Mouse (Mus musculus) heart, postnatal 10 days (tissue): ENCODE data around the gene Dpp6. TPM values are rescaled to one million over a fixed set of nuclear protein-coding genes. Genes with fewer than 3 reads are reported as not detected.
A peak's percentile ranks its signal among the peaks of the same experiment; 100 is the strongest.

Experiments used
- DNase-seq, 2 experiments: peaks; one replicate each; pipeline ENCODE4 v3.0.0; 2021
- intact Hi-C: fragments of 180-260 bp; cut with DNase I; formaldehyde crosslinking; loops from one replicate; pipeline ENCODE4 v1.15.1; 2025
- total RNA-seq, 2 experiments: library from RNA; stranded (reverse); gene quantifications; 2 replicates each; pipeline ENCODE4 v1.2.3; 2021

The Dpp6 gene
- total RNA-seq, 2 experiments from 2014 or later: 0.10 TPM; not detected in 1

DNA sequence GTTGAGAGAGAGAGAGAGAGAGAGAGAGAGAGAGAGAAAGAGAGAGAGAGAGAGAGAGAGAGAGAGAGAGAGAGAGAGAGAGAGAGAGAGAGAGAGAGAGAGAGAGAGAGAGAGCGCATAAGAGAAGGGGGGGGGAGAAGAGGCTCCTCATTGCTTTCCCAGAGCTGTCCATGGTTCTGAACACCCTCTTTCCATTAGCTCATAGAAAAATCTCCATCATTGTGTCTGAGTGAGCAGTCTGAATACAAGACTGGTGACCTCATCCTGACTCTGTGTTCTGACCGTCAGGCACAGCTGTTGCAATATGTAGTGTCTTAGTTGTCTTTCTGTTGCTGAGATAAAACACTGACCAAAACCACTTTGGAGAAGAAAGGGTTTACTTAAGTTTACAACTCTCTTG lies 235.4 kb downstream of the Dpp6 start:
- intact Hi-C loops: no loop called here
- DNase-seq: peak; percentile 11 to 39

DNA sequence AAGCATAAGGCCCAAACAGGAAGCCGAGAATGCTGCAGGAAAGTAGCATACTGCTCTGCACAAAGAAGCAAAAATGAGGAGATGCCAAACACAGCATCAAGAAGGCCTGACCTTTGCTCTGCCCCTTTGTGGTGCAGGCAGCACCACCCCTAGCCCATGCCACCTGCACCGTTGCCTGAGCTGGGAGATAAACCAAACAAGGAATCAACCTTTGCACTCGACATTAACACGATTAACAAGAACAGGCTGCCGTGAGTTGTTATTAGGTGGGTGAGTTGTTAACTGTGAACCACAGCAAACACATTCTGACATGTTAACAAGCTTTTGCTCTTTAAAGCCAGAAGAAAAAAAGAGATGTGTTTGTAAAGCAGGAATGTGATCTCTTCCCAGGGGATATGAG lies 239.4 kb downstream of the Dpp6 start:
- no peak for DNase-seq
- intact Hi-C loops: no loop called here

DNA sequence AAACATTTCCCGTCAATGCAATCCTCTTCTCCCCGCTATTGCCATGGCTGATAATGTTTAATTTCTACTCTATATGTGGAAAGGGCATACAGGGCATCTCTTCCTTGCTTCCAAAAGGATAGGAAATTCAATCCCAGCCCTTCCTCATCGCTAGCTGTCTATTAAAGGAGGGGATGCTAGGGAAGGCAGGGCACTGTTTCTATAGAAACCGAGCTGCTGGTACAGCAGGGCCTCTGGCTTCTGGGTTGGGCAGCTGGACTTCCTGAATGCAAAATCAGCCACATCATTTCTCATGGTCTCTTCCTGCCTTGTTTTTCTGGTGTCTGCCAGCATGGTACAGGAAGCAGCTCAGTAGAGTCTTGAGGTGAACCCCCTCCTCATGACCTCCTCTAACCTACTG lies 243.1 kb downstream of the Dpp6 start:
- intact Hi-C loops: no loop called here
- DNase-seq: no peak

DNA sequence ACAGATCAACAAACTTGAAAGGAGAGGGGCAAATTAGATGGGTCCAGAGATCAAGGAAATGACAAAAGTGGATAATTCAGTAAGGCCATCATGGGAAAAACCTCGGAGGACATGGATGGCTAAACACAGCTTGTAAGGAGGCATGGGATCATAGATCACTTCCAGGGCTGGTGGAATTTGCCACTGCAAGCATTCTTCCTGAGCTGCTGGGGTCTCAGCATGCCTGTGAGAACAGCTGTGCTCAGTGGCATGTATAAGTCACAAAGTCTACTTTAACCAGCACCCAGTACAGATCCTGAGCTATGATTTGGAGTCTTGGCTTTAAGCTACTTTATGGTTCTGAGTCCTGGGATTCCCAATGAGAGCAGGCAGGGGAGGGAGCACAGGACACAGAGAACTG lies 246.9 kb downstream of the Dpp6 start:
- intact Hi-C loops: no loop called here
- no peak for DNase-seq

DNA sequence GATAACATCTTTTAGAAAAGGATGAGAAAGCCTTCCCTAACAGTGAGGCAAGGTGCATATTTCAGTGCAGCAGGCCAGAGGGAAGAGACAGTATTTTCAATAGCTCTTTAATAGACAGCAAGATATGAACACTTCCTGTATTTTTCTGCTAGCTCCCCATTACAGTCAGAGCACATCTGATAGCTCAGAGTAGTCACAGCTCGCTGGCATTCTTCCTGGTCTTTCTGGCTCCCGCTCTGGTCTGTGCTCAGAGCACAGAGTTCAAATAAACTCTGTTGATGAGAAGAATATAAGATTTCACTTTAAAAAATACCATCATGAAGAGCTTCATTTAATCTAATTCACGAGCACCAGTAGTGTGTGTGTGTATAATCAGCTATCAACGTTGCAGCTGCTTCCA lies 249.8 kb downstream of the Dpp6 start:
- intact Hi-C loops: no loop called here
- DNase-seq: no peak

DNA sequence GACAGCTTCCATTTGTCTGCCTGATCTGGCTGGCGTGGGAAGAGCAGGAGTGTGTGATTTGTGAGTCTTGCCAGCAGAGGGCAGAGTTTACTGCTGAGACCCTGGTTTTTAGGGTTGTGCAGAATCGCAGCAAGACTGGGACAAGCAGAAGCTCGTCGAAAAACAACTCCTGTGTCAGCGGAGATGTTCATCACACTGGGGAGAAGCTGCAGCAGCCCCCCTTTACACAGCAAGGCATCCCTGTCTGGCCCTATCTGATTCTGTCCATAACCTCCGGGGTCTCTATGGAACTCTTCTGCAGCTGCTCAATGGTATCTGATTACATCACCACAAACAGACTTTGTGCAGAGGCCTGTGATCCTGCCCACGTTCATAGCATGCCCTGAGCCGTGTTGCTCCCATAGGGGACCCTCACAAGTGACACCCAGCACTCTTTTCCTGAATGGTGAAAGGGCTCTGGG lies 258.2 kb downstream of the Dpp6 start:
- intact Hi-C loops: loop anchor here (1.0 kb wide), 1 partner anchor 470 kb away; no protein-coding TSS in a partner anchor
- peak; percentile 29 to 48 for DNase-seq

DNA sequence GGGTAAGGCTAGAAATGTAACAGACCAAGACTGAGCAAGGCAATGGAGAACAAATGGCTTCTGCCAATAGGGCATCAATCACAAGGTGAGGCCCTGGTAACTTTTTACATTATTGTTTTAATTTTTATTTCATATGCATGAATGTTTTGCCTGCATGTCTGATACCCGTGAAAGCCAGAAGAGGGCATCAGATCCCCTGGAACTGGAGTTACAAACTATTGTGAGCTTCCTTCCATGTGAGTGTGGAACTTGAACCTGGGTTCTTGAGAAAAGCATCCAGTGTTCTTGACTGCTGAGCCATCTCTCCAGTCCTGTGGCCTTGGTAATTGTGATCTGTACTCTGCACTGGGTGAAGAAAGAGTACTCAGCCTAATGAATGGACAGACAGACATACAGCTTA lies 259.0 kb downstream of the Dpp6 start:
- intact Hi-C loops: loop anchor here (2.0 kb wide), 1 partner anchor 341 kb away; no protein-coding TSS in a partner anchor
- no peak for DNase-seq

DNA sequence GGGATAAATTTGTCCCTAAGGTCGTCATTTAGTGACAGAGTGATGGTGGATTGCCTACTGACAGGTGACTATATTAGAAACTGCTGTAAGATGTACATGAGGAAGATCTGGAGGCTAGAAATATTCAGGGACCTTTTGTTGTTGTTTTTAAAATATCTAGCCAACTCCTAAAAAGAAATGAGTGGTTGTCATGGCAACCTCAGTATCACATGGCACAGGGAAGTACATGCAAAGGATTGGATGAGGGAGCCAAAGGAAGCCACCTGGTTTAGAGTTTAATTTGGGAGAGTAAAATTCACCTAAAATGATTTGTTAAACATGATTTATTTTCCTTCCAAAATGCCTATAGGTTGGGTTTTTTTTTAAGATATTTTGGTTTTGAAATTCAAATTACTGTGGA lies 260.8 kb downstream of the Dpp6 start:
- no peak for DNase-seq
- intact Hi-C loops: loop anchor here (2.0 kb wide), 1 partner anchor 339 kb away; no protein-coding TSS in a partner anchor

DNA sequence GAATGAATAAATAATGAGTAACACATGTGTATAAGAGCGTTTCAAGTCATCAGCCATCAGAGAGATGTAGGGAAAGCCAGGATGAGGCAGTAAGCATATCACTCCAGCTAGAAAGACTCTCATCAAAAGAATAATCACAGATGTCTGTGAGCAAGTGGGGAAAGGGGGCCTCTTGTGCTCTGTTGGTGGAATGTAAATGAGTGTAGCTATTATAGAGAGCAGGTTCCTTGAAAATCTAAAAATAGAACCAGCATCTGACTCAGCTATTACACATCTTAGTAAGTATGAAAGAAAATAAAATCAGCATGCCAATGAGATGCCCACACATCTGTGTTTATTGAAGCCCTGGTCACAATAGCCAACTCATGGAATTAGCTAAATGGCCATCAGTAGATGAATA lies 264.3 kb downstream of the Dpp6 start:
- intact Hi-C loops: no loop called here
- DNase-seq: no peak

DNA sequence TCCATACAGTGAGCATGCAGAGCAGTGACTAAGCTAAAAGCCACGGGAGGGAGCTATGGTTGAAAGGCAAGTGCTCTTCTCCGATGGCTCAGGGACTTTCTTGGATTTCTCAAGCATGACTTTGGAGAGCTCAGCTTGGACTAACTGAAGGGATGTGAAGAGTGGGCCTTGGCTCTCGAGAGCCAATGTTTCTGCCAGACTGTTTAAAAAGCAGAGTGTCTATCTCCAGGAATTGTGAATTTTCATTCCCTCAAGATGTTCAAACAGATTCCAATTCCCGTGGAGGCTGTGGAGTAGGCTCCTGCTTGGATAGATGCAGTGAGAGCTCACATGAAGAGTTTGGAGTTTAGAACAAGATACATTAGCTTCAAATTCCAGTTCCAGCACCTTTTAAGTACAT lies 266.8 kb downstream of the Dpp6 start:
- intact Hi-C loops: no loop called here
- no peak for DNase-seq

DNA sequence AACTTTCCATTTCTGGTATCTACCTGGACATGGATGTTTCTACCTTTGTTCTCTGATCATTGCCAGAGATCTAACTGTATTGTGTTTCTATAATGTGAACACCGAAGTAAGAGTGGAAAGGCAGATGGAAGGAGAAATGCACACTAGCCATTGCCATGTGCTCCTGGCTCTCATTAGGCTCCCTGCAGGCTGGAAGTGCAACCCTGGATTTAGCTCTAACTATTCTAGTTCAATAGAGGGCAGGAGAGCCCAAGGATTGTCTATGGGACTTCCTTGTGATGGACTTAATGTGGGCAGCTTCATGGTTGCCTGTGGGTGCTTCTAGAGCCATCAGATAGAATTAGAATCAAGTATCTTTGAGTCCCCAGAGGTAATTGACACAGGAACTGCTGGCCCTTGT lies 291.2 kb downstream of the Dpp6 start:
- no peak for DNase-seq
- intact Hi-C loops: no loop called here

DNA sequence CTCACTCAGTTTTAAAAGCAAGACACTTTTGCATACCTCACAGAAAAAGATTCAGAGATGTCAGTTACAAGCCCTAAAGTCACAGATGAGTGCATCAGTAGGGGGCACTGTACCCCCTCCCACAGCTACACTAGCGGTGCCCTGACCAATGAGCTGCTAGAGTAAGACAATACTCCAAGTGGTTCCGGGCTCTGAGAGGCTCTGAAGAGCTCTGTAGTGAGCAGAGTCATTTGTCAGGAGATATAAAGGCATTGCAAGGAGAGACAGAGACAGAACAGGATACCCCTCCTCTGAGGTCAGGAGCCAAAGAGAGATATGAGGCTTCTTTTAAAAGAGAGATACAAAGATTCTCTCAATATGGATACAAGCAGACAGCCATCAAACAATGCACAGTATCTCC lies 305.5 kb downstream of the Dpp6 start:
- no peak for DNase-seq
- intact Hi-C loops: no loop called here

DNA sequence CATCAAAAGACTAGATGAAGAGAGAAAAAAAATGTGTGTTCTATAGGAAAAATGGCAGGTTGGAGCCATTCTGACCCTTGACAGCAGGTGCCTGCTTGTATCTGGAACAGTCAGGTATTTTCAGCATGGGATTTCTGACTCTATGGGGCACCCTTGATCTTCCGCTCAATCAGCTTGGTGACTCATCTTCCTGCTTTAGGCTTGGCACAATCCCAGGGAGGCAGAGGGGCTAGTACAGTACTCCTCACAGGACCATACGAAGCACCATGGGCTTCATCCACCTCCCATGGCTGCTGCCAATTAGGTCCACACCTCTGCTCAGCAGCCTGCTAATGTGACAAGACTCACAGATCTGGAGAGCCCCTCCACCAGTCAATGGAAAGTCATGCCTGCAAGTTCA lies 305.9 kb downstream of the Dpp6 start:
- intact Hi-C loops: no loop called here
- no peak for DNase-seq

DNA sequence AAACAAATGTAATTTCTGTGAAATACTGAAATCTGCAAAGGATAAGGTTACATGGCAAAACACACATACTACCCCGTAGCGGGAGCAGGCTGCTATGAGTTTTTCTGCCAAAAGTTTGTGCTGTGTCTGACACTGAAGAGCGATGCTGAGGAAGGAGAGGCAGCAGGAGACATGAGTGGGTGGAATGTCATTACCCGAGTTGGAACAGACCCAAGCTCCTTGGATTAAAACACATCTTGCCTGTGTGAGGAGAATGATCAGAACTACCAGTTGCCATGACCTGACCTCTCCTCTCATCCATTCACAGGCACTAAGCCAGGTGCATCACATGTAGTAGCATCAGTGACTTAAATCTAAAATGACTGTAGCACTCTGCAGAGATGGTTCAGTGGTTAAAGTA lies 309.0 kb downstream of the Dpp6 start:
- no peak for DNase-seq
- intact Hi-C loops: no loop called here

DNA sequence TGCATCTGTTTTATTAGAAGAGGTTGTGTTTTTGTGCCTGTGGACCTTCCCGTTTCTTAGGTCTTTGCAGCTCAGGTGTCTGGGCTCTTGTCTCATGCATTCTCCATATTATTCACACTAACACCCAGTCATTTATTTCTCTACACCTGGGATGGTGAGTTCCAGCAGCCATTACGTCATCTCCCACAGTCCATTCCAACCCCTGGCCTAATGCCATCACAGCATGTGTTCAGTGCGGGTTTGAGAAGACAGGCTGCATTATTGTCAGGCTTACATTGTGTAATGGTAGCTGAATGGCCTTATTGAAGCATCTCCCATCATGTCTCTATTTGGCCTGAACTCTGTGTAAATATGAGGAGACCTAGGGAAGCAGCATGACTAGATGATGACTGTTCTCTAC lies 316.2 kb downstream of the Dpp6 start:
- DNase-seq: no peak
- intact Hi-C loops: no loop called here

DNA sequence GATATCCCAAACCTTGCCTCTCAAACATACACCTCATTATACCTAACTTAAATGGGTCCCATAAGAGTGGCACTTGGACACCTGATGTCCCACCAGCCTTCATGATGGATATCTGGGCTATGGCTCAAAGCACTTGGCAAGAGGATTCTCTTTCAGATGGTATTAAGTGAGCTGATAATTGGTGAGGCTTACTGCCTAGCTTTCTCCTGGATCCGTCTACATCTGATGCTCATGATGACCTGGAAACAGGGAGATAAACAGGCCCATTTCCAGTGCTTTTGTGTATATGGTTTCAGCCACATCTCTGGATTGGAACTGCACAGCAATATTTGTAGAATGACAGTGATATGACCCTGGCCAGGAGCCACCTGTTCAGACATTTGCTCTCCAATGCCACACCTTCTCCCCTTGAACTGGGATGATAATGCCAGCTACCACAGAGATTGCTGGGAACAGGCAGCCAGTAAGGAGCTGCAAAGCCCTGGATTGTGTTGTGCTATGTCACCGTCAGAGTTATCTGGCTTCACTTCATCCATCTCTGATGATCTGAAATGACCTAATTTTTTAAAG lies 317.5 kb downstream of the Dpp6 start:
- DNase-seq: no peak
- intact Hi-C loops: no loop called here

DNA sequence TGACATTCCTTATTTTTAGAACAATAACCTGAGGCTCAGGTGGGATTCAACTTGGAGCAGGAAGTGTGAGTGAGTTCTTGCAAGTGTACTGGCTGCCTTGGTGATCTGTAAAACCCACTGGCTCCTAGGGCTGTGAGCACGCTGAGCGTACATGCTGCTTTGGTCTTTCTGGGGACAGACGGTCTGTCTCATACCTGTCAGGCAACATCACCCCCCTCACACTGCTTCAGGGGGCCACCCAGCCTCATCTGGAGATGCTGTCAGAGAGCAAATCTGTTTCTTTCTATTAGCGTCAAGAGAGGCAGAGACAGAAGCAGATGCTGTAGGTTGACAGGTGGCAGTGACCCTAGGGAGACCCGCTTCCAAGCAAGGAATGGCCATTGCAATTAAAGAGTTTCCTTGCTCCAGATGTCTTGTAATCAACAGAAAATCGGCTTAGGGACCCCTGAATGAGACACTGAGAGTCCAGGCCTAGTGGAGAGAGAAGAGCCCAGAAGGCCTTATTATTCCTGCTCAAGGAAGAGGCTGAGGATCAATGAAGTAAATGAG lies 330.5 kb downstream of the Dpp6 start:
- DNase-seq: no peak
- intact Hi-C loops: no loop called here

DNA sequence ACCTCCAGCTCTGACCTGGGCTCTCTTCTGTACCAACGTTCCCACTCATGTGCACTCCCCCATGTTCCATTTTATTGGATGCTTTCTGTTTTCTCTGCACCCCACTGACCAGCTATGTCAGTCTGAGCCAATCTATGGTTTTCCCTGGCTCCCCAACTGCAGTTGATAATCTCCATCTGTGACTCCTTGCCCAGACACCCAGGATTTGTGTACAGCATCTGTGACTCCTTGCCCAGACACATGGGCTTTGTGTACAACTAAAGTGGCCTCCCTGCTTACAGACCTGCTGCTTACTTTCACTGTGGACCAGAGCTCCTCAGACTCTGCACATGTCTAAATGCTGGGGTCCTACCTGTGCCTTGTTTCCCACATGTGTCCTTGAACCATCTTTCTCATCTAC lies 334.0 kb downstream of the Dpp6 start:
- DNase-seq: no peak
- intact Hi-C loops: no loop called here

DNA sequence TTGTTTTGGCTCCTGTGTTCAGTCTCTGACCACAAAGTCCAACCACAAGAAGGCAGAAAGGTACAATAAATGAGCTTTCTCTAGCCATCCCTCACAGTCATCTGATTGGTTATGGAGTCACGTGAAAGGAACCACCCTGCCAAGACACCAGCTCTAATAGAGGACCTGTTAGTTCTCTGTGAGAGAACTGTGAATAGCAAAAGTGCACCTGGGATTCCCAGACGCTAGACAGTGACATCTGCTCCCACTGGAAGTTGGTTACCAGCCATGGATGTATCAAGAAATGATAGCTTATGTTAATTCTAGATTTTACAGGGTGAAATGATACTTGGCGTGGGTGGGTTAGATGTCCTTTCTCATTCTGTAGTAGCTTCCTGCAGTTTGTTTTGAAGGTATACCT lies 338.7 kb downstream of the Dpp6 start:
- intact Hi-C loops: no loop called here
- DNase-seq: no peak

DNA sequence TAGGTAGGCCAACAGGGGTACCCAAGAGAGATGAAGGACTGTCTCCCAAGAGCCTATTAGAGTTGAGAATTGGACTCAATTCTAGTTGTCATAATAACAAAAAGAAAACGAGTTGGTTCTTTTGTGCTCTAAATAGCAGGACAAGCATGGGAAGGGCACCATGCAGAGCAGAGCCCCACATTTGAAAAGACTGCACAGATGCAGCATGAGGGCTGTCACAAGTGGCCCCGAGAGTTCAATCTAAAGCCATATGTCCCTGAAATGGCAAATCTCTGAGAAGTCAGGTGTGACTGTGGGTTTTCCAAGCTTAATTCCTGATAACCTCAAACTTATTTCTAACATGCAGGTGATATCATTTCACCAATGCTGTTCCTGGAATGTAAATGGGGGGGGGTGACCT lies 339.4 kb downstream of the Dpp6 start:
- no peak for DNase-seq
- intact Hi-C loops: no loop called here

DNA sequence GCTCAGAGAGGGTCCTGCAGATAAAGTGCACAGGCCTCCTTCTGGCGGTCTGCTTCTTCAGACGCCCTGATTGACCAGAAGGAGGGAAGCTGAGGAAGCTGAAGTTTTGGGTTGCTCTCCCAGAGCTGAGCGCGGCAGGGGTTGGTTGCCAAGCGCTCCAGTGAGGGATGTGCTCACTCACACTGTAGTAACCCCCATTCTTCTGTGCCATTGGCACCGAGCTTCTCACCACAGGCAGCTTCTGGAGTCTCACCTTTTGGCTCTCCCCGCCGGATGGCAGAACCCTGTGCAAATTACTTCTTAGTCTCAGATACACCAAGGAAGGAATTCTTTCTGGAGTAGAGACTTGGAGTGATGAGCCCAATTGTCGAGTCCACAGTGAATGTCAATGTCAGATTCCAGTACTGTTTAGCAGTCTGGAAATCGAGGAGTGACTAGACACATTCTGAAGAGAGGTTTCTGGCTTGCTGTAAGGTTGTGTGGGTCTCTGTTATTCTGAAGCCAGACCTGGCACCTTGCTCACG lies 344.2 kb downstream of the Dpp6 start:
- intact Hi-C loops: no loop called here
- no peak for DNase-seq

DNA sequence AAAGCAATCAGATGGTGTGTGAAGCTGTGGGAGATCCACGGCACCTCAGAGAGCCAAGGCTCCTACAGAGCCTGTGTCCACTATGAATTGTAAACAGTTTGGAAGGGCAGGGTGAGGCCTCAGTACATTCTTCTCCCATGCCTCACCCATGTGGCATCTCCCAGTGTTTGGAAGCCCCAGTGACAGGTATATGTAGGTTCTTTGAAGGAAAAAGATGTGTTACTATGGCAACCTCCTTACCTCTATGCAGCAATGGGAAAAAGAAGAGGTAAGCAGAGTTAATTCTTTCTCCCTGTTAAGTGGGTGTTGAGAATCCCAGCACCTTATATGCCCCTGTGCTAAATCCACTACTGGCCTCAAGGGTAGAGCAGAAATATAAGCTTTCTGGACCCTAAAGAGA lies 351.5 kb downstream of the Dpp6 start:
- no peak for DNase-seq
- intact Hi-C loops: no loop called here

DNA sequence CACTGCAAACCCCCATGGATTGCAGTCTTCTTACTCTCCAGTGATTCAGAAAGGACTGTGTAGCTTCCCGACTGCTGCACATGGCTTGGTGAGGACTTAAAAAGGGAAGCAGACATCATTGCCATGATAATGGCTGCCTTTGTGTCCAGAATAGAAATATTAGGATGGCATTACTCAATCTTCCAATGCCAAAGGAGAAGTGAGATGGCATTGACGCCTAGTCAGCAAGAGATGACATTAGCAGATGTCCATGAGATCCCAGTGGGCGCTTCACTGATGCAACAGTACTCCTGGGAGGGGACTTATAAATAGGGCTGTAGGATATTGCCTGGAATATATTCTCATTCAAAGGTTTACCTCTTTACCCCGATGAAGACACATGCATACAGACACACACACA lies 368.0 kb downstream of the Dpp6 start:
- DNase-seq: no peak
- intact Hi-C loops: no loop called here
